Mouse (Mus musculus): ENCODE measurements around the gene Chrne. TPM values are rescaled to one million over a fixed set of nuclear protein-coding genes. Genes with fewer than 3 reads are reported as not detected.

The Chrne gene
- polyA plus RNA-seq, 1 experiment from 2014 or later, result 0.65 TPM

- H3K36me3 ChIP-seq, result peaks cover 21% of the 10 kb centered on the region
- no peak for ATAC-seq (ENCODE audit: insufficient number of reproducible peaks, low FRiP score, low TSS enrichment, low read depth)
- no peaks in the 10 kb centered on the region for H3K27me3 ChIP-seq
- H3K27ac ChIP-seq (replicated peaks), result peak overlapping the region; percentile 99; the same call in 1 of the 2 replicates
- 46% methylated on average over 6 of the region's 6 CpGs for WGBS
- H3K9me3 ChIP-seq (replicated peaks), result no peaks in the 10 kb centered on the region
- peak overlapping the region; percentile 5; the same call in 1 of the 2 replicates for H3K4me3 ChIP-seq (replicated peaks)
- peaks cover 38% of the 10 kb centered on the region for H3K4me1 ChIP-seq
- H3K4me2 ChIP-seq (replicated peaks), result no peak overlapping the region
- no peak overlapping the region for H3K9ac ChIP-seq
Observed at GRCm38 (mm10) chr11:70657573-70657972, 38.6 kb upstream of the Chrne start.

- Histone ChIP-seq H3K9ac (peak within 1 kb of the TSS; percentile 29), H3K4me2 (replicated peaks) (peak within 1 kb of the TSS; percentile 91), H3K9me3 (replicated peaks) (no peaks in the 10 kb centered on the region), H3K27ac (replicated peaks) (peak within 1 kb of the TSS; percentile 99), H3K27me3 (no peaks in the 10 kb centered on the region), H3K4me1 (peaks cover 44% of the 10 kb centered on the region), H3K4me3 (replicated peaks) (peak within 1 kb of the TSS; percentile 100), H3K36me3 (peaks cover 21% of the 10 kb centered on the region)
- WGBS, result 14% methylated on average over 3 of the region's 3 CpGs
- no peak for ATAC-seq (ENCODE audit: insufficient number of reproducible peaks, low FRiP score, low TSS enrichment, low read depth)
Observed at GRCm38 (mm10) chr11:70656964-70657363, 37.9 kb upstream of the Chrne start, which contains the start of gene Eno3. Eno3 (plus strand) TSS chr11:70657202.

GRCm38 (mm10) chr11:70656456-70656927, 37.5 kb upstream of the Chrne start:
- Histone ChIP-seq H3K36me3 (peaks cover 18% of the 10 kb centered on the region; the same call in 1 of the 2 replicates), H3K9me3 (replicated peaks) (no peaks in the 10 kb centered on the region), H3K4me3 (replicated peaks) (peak overlapping the region; percentile 100), H3K27me3 (no peaks in the 10 kb centered on the region), H3K27ac (replicated peaks) (peak overlapping the region; percentile 99), H3K9ac (peak overlapping the region; percentile 29), H3K4me2 (replicated peaks) (peak overlapping the region; percentile 91), H3K4me1 (peaks cover 48% of the 10 kb centered on the region)
- WGBS, result 6% methylated on average over 16 of the region's 16 CpGs
- ATAC-seq (ENCODE audit: insufficient number of reproducible peaks, low FRiP score, low TSS enrichment, low read depth), result peak; percentile 24; the same call in 1 of the 2 replicates

- Histone ChIP-seq H3K4me3 (replicated peaks) (peak overlapping the region; percentile 100), H3K36me3 (peaks cover 21% of the 10 kb centered on the region), H3K27ac (replicated peaks) (peak overlapping the region; percentile 99), H3K9ac (peak overlapping the region; percentile 29), H3K4me1 (peaks cover 55% of the 10 kb centered on the region), H3K9me3 (replicated peaks) (no peaks in the 10 kb centered on the region), H3K4me2 (replicated peaks) (peak overlapping the region; percentile 91), H3K27me3 (no peaks in the 10 kb centered on the region)
- peak; percentile 27; the same call in 1 of the 2 replicates for ATAC-seq (ENCODE audit: insufficient number of reproducible peaks, low FRiP score, low TSS enrichment, low read depth)
- WGBS, result under 1% methylated on average over 61 of the region's 61 CpGs
Observed at GRCm38 (mm10) chr11:70655571-70656455, 36.8 kb upstream of the Chrne start.

- H3K4me2 ChIP-seq (replicated peaks), result peak overlapping the region; percentile 91
- peak overlapping the region; percentile 100 for H3K4me3 ChIP-seq (replicated peaks)
- peaks cover 60% of the 10 kb centered on the region for H3K4me1 ChIP-seq
- ATAC-seq (ENCODE audit: insufficient number of reproducible peaks, low FRiP score, low TSS enrichment, low read depth), result peak; percentile 76
- H3K27ac ChIP-seq (replicated peaks), result peak overlapping the region; percentile 99
- under 1% methylated on average over 48 of the region's 48 CpGs for WGBS
- no peaks in the 10 kb centered on the region for H3K9me3 ChIP-seq (replicated peaks)
- peaks cover 24% of the 10 kb centered on the region for H3K36me3 ChIP-seq
- H3K9ac ChIP-seq, result peak overlapping the region; percentile 29
- no peaks in the 10 kb centered on the region for H3K27me3 ChIP-seq
Observed at GRCm38 (mm10) chr11:70654923-70655570, 36.0 kb upstream of the Chrne start.

GRCm38 (mm10) chr11:70654198-70654922, 35.3 kb upstream of the Chrne start, which contains the start of gene Pfn1:
Pfn1 (minus strand) TSS chr11:70654644.
- Histone ChIP-seq H3K4me2 (replicated peaks) (peak within 1 kb of the TSS; percentile 91), H3K9ac (peak within 1 kb of the TSS; percentile 99), H3K27ac (replicated peaks) (peak within 1 kb of the TSS; percentile 99), H3K4me1 (peaks cover 65% of the 10 kb centered on the region), H3K36me3 (peaks cover 31% of the 10 kb centered on the region), H3K27me3 (no peaks in the 10 kb centered on the region), H3K9me3 (replicated peaks) (no peaks in the 10 kb centered on the region), H3K4me3 (replicated peaks) (peak within 1 kb of the TSS; percentile 100)
- WGBS, result under 1% methylated on average over 61 of the region's 61 CpGs
- peak; percentile 52; the same call in 1 of the 2 replicates for ATAC-seq (ENCODE audit: insufficient number of reproducible peaks, low FRiP score, low TSS enrichment, low read depth)

GRCm38 (mm10) chr11:70653345-70654197, 34.6 kb upstream of the Chrne start:
- H3K27ac ChIP-seq (replicated peaks), result peak overlapping the region; percentile 99
- H3K9me3 ChIP-seq (replicated peaks), result no peaks in the 10 kb centered on the region
- peak overlapping the region; percentile 91 for H3K4me2 ChIP-seq (replicated peaks)
- ATAC-seq (ENCODE audit: insufficient number of reproducible peaks, low FRiP score, low TSS enrichment, low read depth), result peak; percentile 40; the same call in 1 of the 2 replicates
- H3K36me3 ChIP-seq, result peaks cover 36% of the 10 kb centered on the region
- H3K4me3 ChIP-seq (replicated peaks), result peak overlapping the region; percentile 100
- peaks cover 70% of the 10 kb centered on the region for H3K4me1 ChIP-seq
- peak overlapping the region; percentile 99 for H3K9ac ChIP-seq
- under 1% methylated on average over 63 of the region's 63 CpGs for WGBS
- H3K27me3 ChIP-seq, result no peaks in the 10 kb centered on the region

GRCm38 (mm10) chr11:70652884-70653344, 33.9 kb upstream of the Chrne start:
- Histone ChIP-seq H3K27me3 (no peaks in the 10 kb centered on the region), H3K4me2 (replicated peaks) (peak overlapping the region; percentile 91), H3K9me3 (replicated peaks) (no peaks in the 10 kb centered on the region), H3K9ac (peak overlapping the region; percentile 99), H3K36me3 (peaks cover 36% of the 10 kb centered on the region), H3K4me1 (peaks cover 72% of the 10 kb centered on the region), H3K27ac (replicated peaks) (peak overlapping the region; percentile 99), H3K4me3 (replicated peaks) (peak overlapping the region; percentile 100)
- ATAC-seq (ENCODE audit: insufficient number of reproducible peaks, low FRiP score, low TSS enrichment, low read depth), result no peak
- WGBS, result 36% methylated on average over 6 of the region's 6 CpGs

- H3K27ac ChIP-seq (replicated peaks), result peak overlapping the region; percentile 99
- H3K9me3 ChIP-seq (replicated peaks), result no peaks in the 10 kb centered on the region
- H3K4me2 ChIP-seq (replicated peaks), result peak overlapping the region; percentile 91
- 32% methylated on average over 12 of the region's 12 CpGs for WGBS
- no peaks in the 10 kb centered on the region for H3K27me3 ChIP-seq
- peaks cover 36% of the 10 kb centered on the region for H3K36me3 ChIP-seq
- H3K4me1 ChIP-seq, result peaks cover 68% of the 10 kb centered on the region
- no peak for ATAC-seq (ENCODE audit: insufficient number of reproducible peaks, low FRiP score, low TSS enrichment, low read depth)
- peak overlapping the region; percentile 100 for H3K4me3 ChIP-seq (replicated peaks)
- peak overlapping the region; percentile 24; the same call in 1 of the 2 replicates for H3K9ac ChIP-seq
Observed at GRCm38 (mm10) chr11:70652029-70652883, 33.2 kb upstream of the Chrne start.

Data from embryonic facial prominence, embryonic 15.5 days (tissue).